Mouse (Mus musculus) heart, adult 2 months (tissue): Measurements from ENCODE around the gene Grcc10. TPM values are rescaled to one million over a fixed set of nuclear protein-coding genes. Genes with fewer than 3 reads are reported as not detected.
A peak's percentile ranks its signal among the peaks of the same experiment; 100 is the strongest.

Experiments used
- DNase-seq, 2 experiments: peaks; one replicate each; pipeline ENCODE4 v3.0.0; 2021
- H3K27ac ChIP-seq: fragments of 200-600 bp; 2 replicates; pipeline ENCODE4 v1.8.1; 2022
- H3K27me3 ChIP-seq: fragments of 200-500 bp; 2 replicates; pipeline ENCODE4 v1.6.1; 2012; ENCODE audit warnings: mild to moderate bottlenecking, low read length, inconsistent platforms, mixed read lengths; ENCODE audit not compliant: control insufficient read depth, insufficient read depth
- H3K36me3 ChIP-seq: fragments of 200-500 bp; 2 replicates; pipeline ENCODE4 v1.6.1; 2012; ENCODE audit warnings: low read length, inconsistent platforms; ENCODE audit not compliant: control insufficient read depth, insufficient read depth
- H3K4me1 ChIP-seq: fragments of 200-500 bp; 2 replicates; pipeline ENCODE4 v1.6.1; 2011; ENCODE audit warnings: low read length; ENCODE audit not compliant: control insufficient read depth, insufficient read depth
- H3K4me3 ChIP-seq: fragments of 200-600 bp; 2 replicates; pipeline ENCODE4 v1.8.1; 2022
- H3K79me2 ChIP-seq: fragments of 200-500 bp; replicated peaks from 2 replicates; pipeline ENCODE4 v1.6.1; 2012; ENCODE audit warnings: mild to moderate bottlenecking, inconsistent platforms, low read length, moderate library complexity, mixed read lengths; ENCODE audit not compliant: control insufficient read depth, insufficient read depth
- H3K9ac ChIP-seq: fragments of 200-500 bp; 2 replicates; pipeline ENCODE4 v1.6.1; 2012; ENCODE audit warnings: low read depth, mild to moderate bottlenecking, control low read depth, inconsistent platforms, low read length, mixed read lengths
- CTCF ChIP-seq: fragments of 200-600 bp; IDR thresholded peaks from 2 replicates; pipeline ENCODE4 v1.8.1; 2022; ENCODE audit warnings: antibody characterized with exemption, mild to moderate bottlenecking, moderate library complexity
- EP300 ChIP-seq: fragments of 200-500 bp; IDR thresholded peaks from 2 replicates; pipeline ENCODE4 v1.6.1; 2011; ENCODE audit warnings: low read depth, low read length, control low read depth; ENCODE audit not compliant: insufficient read depth
- POLR2A ChIP-seq: fragments of 200-500 bp; IDR thresholded peaks from 2 replicates; pipeline ENCODE4 v1.6.1; 2011; ENCODE audit warnings: mild to moderate bottlenecking, low read depth, low read length, control low read depth; ENCODE audit not compliant: insufficient read depth
- WGBS: fragments of 180-500 bp; shearing (Covaris S2); methylation state at CpG from one replicate; pipeline ENCODE4 v1.1.7; 2018; 5-methylcytosine and 5-hydroxymethylcytosine counted together
- intact Hi-C: fragments of 180-260 bp; cut with DNase I; formaldehyde crosslinking; loops from one replicate; pipeline ENCODE4 v1.15.1; 2025
- polyA plus RNA-seq: library from polyadenylated mRNA; depleted of rRNA; stranded (reverse); fragments of >200 nt; gene quantifications from 2 replicates; pipeline ENCODE4 v1.2.3, GENCODE M21; 2012
- total RNA-seq, 2 experiments: library from RNA; stranded (reverse); gene quantifications; 2 replicates each; pipeline ENCODE4 v1.2.3; 2021

The Grcc10 gene
- total and polyA plus RNA-seq, 3 experiments: 280 to 314 (median 296) TPM

- intact Hi-C loops: no loop called here
- Histone ChIP-seq H3K79me2 (no peaks in the 10 kb centered on the region), H3K27me3 (no peaks in the 10 kb centered on the region; the same call in 1 of the 2 replicates), H3K27ac (no peak overlapping the region), H3K4me3 (no peak overlapping the region), H3K4me1 (peaks cover 1% of the 10 kb centered on the region; the same call in 1 of the 2 replicates), H3K36me3 (no peaks in the 10 kb centered on the region), H3K9ac (no peak overlapping the region)
- WGBS: 86% methylated on average over 7 of the region's 7 CpGs
- DNase-seq: no peak
- no peak for TF ChIP-seq POLR2A
- no peak for TF ChIP-seq CTCF
- TF ChIP-seq EP300: no peak
Measured at GRCm38 (mm10) chr6:124780917-124781316, 39.7 kb upstream of the Grcc10 start.

GRCm38 (mm10) chr6:124779984-124780416 is 38.8 kb upstream of the Grcc10 start:
- no peaks in the 10 kb centered on the region for H3K36me3 ChIP-seq

GRCm38 (mm10) chr6:124779222-124779983 is 38.2 kb upstream of the Grcc10 start, which contains the start of gene Lrrc23:
Gene Lrrc23, minus strand, starts transcription at chr6:124779727.
- peak within 1 kb of the TSS; percentile 6; the same call in 1 of the 2 replicates for H3K9ac ChIP-seq
- no peaks in the 10 kb centered on the region for H3K79me2 ChIP-seq
- no peak within 1 kb of the TSS for H3K27ac ChIP-seq
- intact Hi-C loops: no loop called here
- TF ChIP-seq POLR2A (no peak), CTCF (no peak), EP300 (no peak)
- H3K4me1 ChIP-seq: peaks cover 1% of the 10 kb centered on the region; the same call in 1 of the 2 replicates
- under 1% methylated on average over 23 of the region's 23 CpGs for WGBS
- peak within 1 kb of the TSS; percentile 43 for H3K4me3 ChIP-seq
- peak; percentile 55 to 65 for DNase-seq
- H3K27me3 ChIP-seq: no peaks in the 10 kb centered on the region; the same call in 1 of the 2 replicates
- H3K36me3 ChIP-seq: no peaks in the 10 kb centered on the region

More at GRCm38 (mm10) chr6:124779984-124780416, 38.8 kb upstream of the Grcc10 start:
- Histone ChIP-seq H3K79me2 (no peaks in the 10 kb centered on the region), H3K27me3 (no peaks in the 10 kb centered on the region; the same call in 1 of the 2 replicates), H3K4me3 (peak overlapping the region; percentile 43), H3K27ac (no peak overlapping the region), H3K9ac (no peak overlapping the region), H3K4me1 (peaks cover 1% of the 10 kb centered on the region; the same call in 1 of the 2 replicates)
- TF ChIP-seq POLR2A (no peak), CTCF (no peak), EP300 (no peak)
- DNase-seq: no peak
- 11% methylated on average over 10 of the region's 10 CpGs for WGBS
- intact Hi-C loops: no loop called here

- TF ChIP-seq POLR2A (no peak), CTCF (no peak), EP300 (no peak)
- DNase-seq: no peak
Measured at GRCm38 (mm10) chr6:124770511-124770910, 29.3 kb upstream of the Grcc10 start.

GRCm38 (mm10) chr6:124770013-124770412 is 28.8 kb upstream of the Grcc10 start:
- H3K36me3 ChIP-seq: no peaks in the 10 kb centered on the region
- no peaks in the 10 kb centered on the region for H3K79me2 ChIP-seq
- no peak overlapping the region for H3K27ac ChIP-seq
- H3K4me3 ChIP-seq: no peak overlapping the region
- no peaks in the 10 kb centered on the region for H3K4me1 ChIP-seq
- intact Hi-C loops: no loop called here
- H3K27me3 ChIP-seq: peaks cover 3% of the 10 kb centered on the region; the same call in 1 of the 2 replicates
- TF ChIP-seq POLR2A: no peak
- no peak for TF ChIP-seq CTCF
- TF ChIP-seq EP300: no peak
- WGBS: 46% methylated on average over 7 of the region's 7 CpGs
- DNase-seq: no peak
- H3K9ac ChIP-seq: no peak overlapping the region

More at GRCm38 (mm10) chr6:124770511-124770910, 29.3 kb upstream of the Grcc10 start:
- intact Hi-C loops: no loop called here
- 87% methylated on average over 15 of the region's 15 CpGs for WGBS
- Histone ChIP-seq H3K4me3 (no peak overlapping the region), H3K36me3 (no peaks in the 10 kb centered on the region), H3K27ac (no peak overlapping the region), H3K27me3 (peaks cover 3% of the 10 kb centered on the region; the same call in 1 of the 2 replicates), H3K79me2 (no peaks in the 10 kb centered on the region), H3K4me1 (no peaks in the 10 kb centered on the region), H3K9ac (no peak overlapping the region)
